In the genomic region with DNA sequence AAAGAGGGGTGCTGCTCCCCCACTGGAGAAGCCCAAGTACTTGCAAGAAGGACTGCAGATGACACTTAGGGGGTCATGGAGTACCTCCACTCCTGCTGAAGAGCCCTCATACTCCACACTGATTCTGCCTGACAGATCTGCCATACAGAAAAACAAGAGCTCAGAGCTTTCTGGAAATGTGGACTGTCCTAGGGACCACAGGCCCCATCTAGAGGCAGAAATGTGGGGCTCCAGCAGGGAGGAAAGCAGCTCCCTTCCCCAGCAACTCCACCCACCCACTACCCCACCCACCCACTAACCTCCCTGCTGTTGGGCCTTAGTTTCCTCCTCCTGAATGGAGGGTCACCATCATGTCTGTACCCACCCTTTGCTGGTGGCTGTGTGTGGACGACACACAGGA, we compare ENCODE assay signal across 11 mouse cellular contexts. TPM values are rescaled to one million over a fixed set of nuclear protein-coding genes. Genes with fewer than 3 reads are reported as not detected.
DNase-seq lines count a peak whose midpoint lies in the region; ATAC-seq lines count a peak whose summit lies in the region.
"Had no signal": no experiment of that assay in that cellular context is flagged by ENCODE, and none has a peak within 500 bp of the region (broad histone marks: within the 10 kb centered on the region; RNA-seq: fewer than 3 reads in every experiment).

No protein-coding gene starts in this region.

- H3K4me3 ChIP-seq in heart, embryonic 10.5 days: no peak overlapping the region
- no peak overlapping the region for H3K4me3 ChIP-seq in midbrain, embryonic 14.5 days (replicated peaks; ENCODE audit: low read depth, low read length)
- H3K4me3 ChIP-seq in midbrain, embryonic 13.5 days (replicated peaks): no peak overlapping the region
- H3K4me3 ChIP-seq in intestine, embryonic 16.5 days (ENCODE audit: low read length): no peak overlapping the region
- no peak overlapping the region for H3K4me3 ChIP-seq in stomach, embryonic 16.5 days (replicated peaks; ENCODE audit: low read length)

- H3K27ac ChIP-seq in heart, embryonic 10.5 days: peak overlapping the region; percentile 83
- H3K27ac ChIP-seq in midbrain, embryonic 14.5 days (replicated peaks; ENCODE audit: low read depth, low read length): no peak overlapping the region
- no peak overlapping the region for H3K27ac ChIP-seq in midbrain, embryonic 13.5 days
- H3K27ac ChIP-seq in intestine, embryonic 16.5 days (ENCODE audit: low read length): no peak overlapping the region
- no peak overlapping the region for H3K27ac ChIP-seq in stomach, embryonic 16.5 days (ENCODE audit: low read length)
- H3K27ac ChIP-seq: liver, embryonic 14.5 days had no signal

- WGBS in heart, embryonic 10.5 days: 19% methylated on average over 1 of the region's 1 CpGs
- WGBS in midbrain, embryonic 14.5 days: 48% methylated on average over 1 of the region's 1 CpGs
- WGBS in midbrain, embryonic 13.5 days: 72% methylated on average over 1 of the region's 1 CpGs
- 57% methylated on average over 1 of the region's 1 CpGs for WGBS in intestine, embryonic 16.5 days
- WGBS in stomach, embryonic 16.5 days: 27% methylated on average over 1 of the region's 1 CpGs

- H3K27me3 ChIP-seq in heart, embryonic 10.5 days (ENCODE audit: insufficient read depth, poor library complexity, severe bottlenecking): no peaks in the 10 kb centered on the region
- no peaks in the 10 kb centered on the region for H3K27me3 ChIP-seq in midbrain, embryonic 14.5 days (ENCODE audit: control insufficient read depth, insufficient read depth, low read length)
- H3K27me3 ChIP-seq in midbrain, embryonic 13.5 days: 0 out of 2 replicates have a peak, but pooled peaks cover 2% of the 10 kb centered on the region
- no peaks in the 10 kb centered on the region for H3K27me3 ChIP-seq in intestine, embryonic 16.5 days (replicated peaks; ENCODE audit: control insufficient read depth, insufficient read depth, low read length)
- no peaks in the 10 kb centered on the region for H3K27me3 ChIP-seq in stomach, embryonic 16.5 days (ENCODE audit: control insufficient read depth, insufficient read depth, low read length)

- no peak overlapping the region for H3K9ac ChIP-seq in midbrain, embryonic 14.5 days (replicated peaks; ENCODE audit: low read length)
- no peak overlapping the region for H3K9ac ChIP-seq in midbrain, embryonic 13.5 days (replicated peaks)
- H3K9ac ChIP-seq in intestine, embryonic 16.5 days (ENCODE audit: low read depth, low read length): 0 out of 2 replicates have a peak overlapping the region, but pooled peaks have one; percentile 7
- no peak overlapping the region; the same call in 1 of the 2 replicates for H3K9ac ChIP-seq in stomach, embryonic 16.5 days (ENCODE audit: low read length)
- H3K9ac ChIP-seq: liver, embryonic 14.5 days had no signal

- no peak for DNase-seq in heart, embryonic 10.5 days (ENCODE audit: low spot score)
- DNase-seq in heart, postnatal 25 days (ENCODE audit: low spot score): no peak
- peak; percentile 31 for DNase-seq in midbrain, embryonic 14.5 days
- DNase-seq in left cerebral cortex, adult 9 months (ENCODE audit: low spot score in 2 of 2): no peak
- no peak for DNase-seq in layer of hippocampus, postnatal 10 days (ENCODE audit: low spot score in 2 of 2)

- no peaks in the 10 kb centered on the region for H3K9me3 ChIP-seq in heart, embryonic 10.5 days
- no peaks in the 10 kb centered on the region for H3K9me3 ChIP-seq in midbrain, embryonic 14.5 days (ENCODE audit: control insufficient read depth, low read length)
- no peaks in the 10 kb centered on the region; the same call in 1 of the 2 replicates for H3K9me3 ChIP-seq in midbrain, embryonic 13.5 days
- no peaks in the 10 kb centered on the region for H3K9me3 ChIP-seq in intestine, embryonic 16.5 days (ENCODE audit: control insufficient read depth, low read length)
- no peaks in the 10 kb centered on the region for H3K9me3 ChIP-seq in stomach, embryonic 16.5 days (replicated peaks; ENCODE audit: control insufficient read depth, low read length)

- ATAC-seq in midbrain, embryonic 14.5 days (ENCODE audit: low FRiP score, low TSS enrichment): no peak
- no peak for ATAC-seq in midbrain, embryonic 13.5 days
- ATAC-seq in intestine, embryonic 16.5 days: peak; percentile 47; the same call in 1 of the 2 replicates
- peak; percentile 23; the same call in 1 of the 2 replicates for ATAC-seq in stomach, embryonic 16.5 days (ENCODE audit: insufficient read depth, low FRiP score)

- peaks cover 60% of the 10 kb centered on the region for H3K4me1 ChIP-seq in heart, embryonic 10.5 days
- H3K4me1 ChIP-seq in midbrain, embryonic 14.5 days (ENCODE audit: control insufficient read depth, insufficient read depth, low read length): peaks cover 13% of the 10 kb centered on the region; the same call in 1 of the 2 replicates
- peaks cover 23% of the 10 kb centered on the region for H3K4me1 ChIP-seq in midbrain, embryonic 13.5 days (replicated peaks)
- peaks cover 9% of the 10 kb centered on the region for H3K4me1 ChIP-seq in intestine, embryonic 16.5 days (ENCODE audit: control insufficient read depth, insufficient read depth, low read length)
- peaks cover 9% of the 10 kb centered on the region for H3K4me1 ChIP-seq in stomach, embryonic 16.5 days (ENCODE audit: control insufficient read depth, insufficient read depth, low read length)

- intact Hi-C loops in heart, postnatal 25 days (cut with DNase I): loop anchor here (5.0 kb wide), 1 partner anchor 184 kb away; no protein-coding TSS in a partner anchor

- H3K36me3 ChIP-seq in heart, embryonic 10.5 days: no peaks in the 10 kb centered on the region
- H3K36me3 ChIP-seq in midbrain, embryonic 14.5 days (ENCODE audit: control insufficient read depth, insufficient read depth, low read length): no peaks in the 10 kb centered on the region
- no peaks in the 10 kb centered on the region for H3K36me3 ChIP-seq in midbrain, embryonic 13.5 days
- no peaks in the 10 kb centered on the region for H3K36me3 ChIP-seq in intestine, embryonic 16.5 days (ENCODE audit: control insufficient read depth, insufficient read depth, low read length)
- H3K36me3 ChIP-seq in stomach, embryonic 16.5 days (ENCODE audit: control insufficient read depth, insufficient read depth, low read length): no peaks in the 10 kb centered on the region

- no peak overlapping the region for H3K4me2 ChIP-seq in midbrain, embryonic 14.5 days (ENCODE audit: low read length)
- H3K4me2 ChIP-seq in midbrain, embryonic 13.5 days (replicated peaks): no peak overlapping the region
- no peak overlapping the region for H3K4me2 ChIP-seq in intestine, embryonic 16.5 days (ENCODE audit: low read depth, low read length)
- H3K4me2 ChIP-seq in stomach, embryonic 16.5 days (ENCODE audit: low read depth, low read length): no peak overlapping the region

RNA-seq across cellular contexts. Expression of gene 1810010D01Rik, which starts 8.7 kb away (rescaled TPM):
- 0.30 and 1.3 TPM in 2 replicates for polyA plus RNA-seq in heart, embryonic 10.5 days (2016; fragmentation: Nextera tagmentation; extraction: Ambion mirVana)
- total RNA-seq in heart, postnatal 25 days (2021): not detected
- polyA plus RNA-seq in midbrain, embryonic 14.5 days (2014; fragmentation: Nextera tagmentation; extraction: Ambion mirVana): 0.33 TPM in 1 of 2 replicates, not detected in the other
- 0.34 TPM in 1 of 2 replicates, not detected in the other for polyA plus RNA-seq in midbrain, embryonic 13.5 days (2015; fragmentation: Nextera tagmentation; extraction: Ambion mirVana)
- polyA plus RNA-seq in intestine, embryonic 16.5 days (2015; fragmentation: Nextera tagmentation; extraction: Ambion mirVana): 0.54 and 0.65 TPM in 2 replicates
- polyA plus RNA-seq in stomach, embryonic 16.5 days (2015; fragmentation: Nextera tagmentation; extraction: Ambion mirVana): 1.5 and 2.2 TPM in 2 replicates
- total RNA-seq in layer of hippocampus, postnatal 10 days (2021): under 1 TPM; 0.56 to 0.98 TPM
- total RNA-seq: CH12.LX had no signal
- polyA plus RNA-seq: neural tube, embryonic 11.5 days had no signal

Comparison
In these comparisons a context has a peak if more than half of its experiments do, and no peak if none do; other contexts are left out.
1. ATAC-seq: peak in intestine, embryonic 16.5 days (single experiment) and stomach, embryonic 16.5 days (single experiment); none in midbrain, embryonic 14.5 days (single experiment) and midbrain, embryonic 13.5 days (single experiment).